Mouse (Mus musculus): Measurements from ENCODE around the gene Atp5e. TPM values are rescaled to one million over a fixed set of nuclear protein-coding genes. Genes with fewer than 3 reads are reported as not detected.
A peak's percentile ranks its signal among the peaks of the same experiment; 100 is the strongest.

Gene Atp5e
- polyA plus RNA-seq, 1 experiment from 2014 or later, result 556 TPM

DNA sequence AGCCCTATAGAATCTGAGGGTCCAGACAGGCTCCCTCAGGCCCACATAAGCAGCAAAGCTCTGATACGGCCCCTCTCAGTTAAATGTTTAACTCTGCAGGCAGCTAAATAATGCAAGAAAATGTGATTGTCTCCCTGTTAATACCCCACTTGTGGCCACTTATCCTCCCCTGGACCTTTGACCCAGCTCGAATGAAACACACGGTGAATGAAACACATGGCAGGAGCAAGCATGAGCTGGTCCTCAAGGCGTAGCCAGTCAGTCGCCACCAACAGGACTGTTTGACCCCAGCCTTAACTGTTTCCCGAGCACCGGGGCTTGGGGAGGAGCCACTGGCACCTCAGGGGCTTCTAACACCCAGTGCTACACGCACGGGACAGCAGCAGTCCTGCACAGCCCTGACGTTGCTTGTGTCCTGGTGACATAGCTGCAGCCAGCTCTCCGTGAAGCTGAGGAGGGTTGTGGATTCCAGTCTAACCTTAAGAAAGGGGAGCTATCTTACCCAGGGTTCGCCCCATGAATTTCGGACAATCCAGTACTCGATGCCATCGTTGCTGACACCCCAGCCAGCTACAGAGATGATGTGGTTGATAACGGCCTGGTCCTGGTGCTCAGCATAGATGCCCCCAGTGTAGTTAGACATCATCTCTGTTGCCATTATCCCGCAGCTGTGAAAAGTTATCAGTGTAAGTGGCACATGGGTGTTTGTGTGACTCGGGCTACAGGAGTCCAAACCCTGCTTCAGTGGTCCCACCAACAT lies 35.6 kb downstream of the Atp5e start:
- peaks cover 93% of the 10 kb centered on the region for H3K36me3 ChIP-seq
- 88% methylated on average over 18 of the region's 18 CpGs for WGBS
- H3K27ac ChIP-seq, result no peak overlapping the region
- H3K27me3 ChIP-seq (ENCODE audit: low read depth, poor library complexity, severe bottlenecking), result no peaks in the 10 kb centered on the region
- H3K9me3 ChIP-seq (replicated peaks), result no peaks in the 10 kb centered on the region
- H3K4me1 ChIP-seq, result 0 out of 2 replicates have a peak, but pooled peaks cover 7% of the 10 kb centered on the region
- no peak overlapping the region for H3K4me3 ChIP-seq
- DNase-seq (ENCODE audit: low spot score), result no peak

DNA sequence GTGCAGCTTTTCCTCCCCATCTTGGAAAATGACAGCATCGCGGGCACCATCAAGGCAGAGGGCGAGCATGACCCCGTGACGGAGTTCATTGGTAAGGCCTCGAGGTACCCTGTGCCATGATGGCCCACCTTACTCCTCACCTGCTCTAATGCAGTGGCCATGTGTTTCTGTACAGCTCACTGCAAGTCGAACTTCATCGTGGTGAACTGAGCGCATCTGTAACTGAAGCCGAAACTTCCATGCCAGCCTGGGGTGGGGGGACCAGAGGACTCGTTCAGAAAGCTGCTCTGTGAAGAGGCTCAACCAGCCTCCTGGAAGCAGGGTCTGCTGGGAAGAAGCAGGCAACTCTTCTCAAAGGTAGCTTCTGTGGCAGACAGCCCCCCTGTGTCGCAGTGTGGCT lies 37.0 kb downstream of the Atp5e start:
- Histone ChIP-seq H3K4me1 (0 out of 2 replicates have a peak, but pooled peaks cover 7% of the 10 kb centered on the region), H3K27me3 (ENCODE audit: low read depth, poor library complexity, severe bottlenecking) (no peaks in the 10 kb centered on the region), H3K4me3 (no peak overlapping the region), H3K27ac (no peak overlapping the region), H3K9me3 (replicated peaks) (no peaks in the 10 kb centered on the region), H3K36me3 (peaks cover 96% of the 10 kb centered on the region)
- DNase-seq (ENCODE audit: low spot score), result no peak
- WGBS, result 92% methylated on average over 12 of the region's 12 CpGs

DNA sequence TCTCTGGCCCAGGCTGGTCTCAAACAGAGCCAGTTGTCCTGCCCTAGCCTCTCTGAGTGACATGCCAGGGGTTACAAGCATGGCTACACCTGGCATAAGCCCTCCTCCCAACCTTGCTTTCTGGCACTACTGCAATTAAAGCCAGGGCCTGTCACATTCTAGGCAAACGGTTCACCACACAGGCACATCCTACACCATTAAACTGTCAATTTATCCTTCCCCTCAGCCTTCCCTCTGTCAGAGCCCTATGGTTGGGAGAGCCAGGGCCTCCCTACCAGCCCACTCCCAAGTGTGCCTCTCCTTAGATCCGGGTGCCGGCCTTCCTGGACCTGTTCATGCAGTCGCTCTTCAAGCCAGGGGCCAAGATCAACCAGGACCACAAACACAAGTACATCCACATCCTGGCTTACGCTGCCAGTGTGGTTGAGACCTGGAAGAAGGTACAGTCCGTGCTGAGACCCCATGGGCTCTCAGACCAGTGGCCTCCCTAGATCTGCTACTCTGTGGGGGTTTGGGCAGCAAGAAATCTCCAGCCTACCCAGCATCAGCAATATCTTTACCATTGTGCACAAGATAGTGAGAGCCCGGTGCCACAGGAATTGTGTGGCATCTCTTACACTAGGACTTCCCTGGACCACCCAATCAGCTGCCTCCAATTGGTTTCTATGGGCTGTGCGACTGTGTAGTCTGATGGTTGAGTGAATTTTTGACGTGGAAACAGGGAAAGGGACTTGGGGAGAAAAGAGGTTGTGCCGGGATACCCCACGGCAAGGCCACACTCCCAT lies 39.4 kb downstream of the Atp5e start:
- DNase-seq (ENCODE audit: low spot score), result no peak
- 0 out of 2 replicates have a peak, but pooled peaks cover 6% of the 10 kb centered on the region for H3K4me1 ChIP-seq
- 92% methylated on average over 11 of the region's 11 CpGs for WGBS
- H3K9me3 ChIP-seq (replicated peaks), result no peaks in the 10 kb centered on the region
- H3K27ac ChIP-seq, result no peak overlapping the region
- H3K4me3 ChIP-seq, result no peak overlapping the region
- no peaks in the 10 kb centered on the region for H3K27me3 ChIP-seq (ENCODE audit: low read depth, poor library complexity, severe bottlenecking)
- H3K36me3 ChIP-seq, result peaks cover 100% of the 10 kb centered on the region

DNA sequence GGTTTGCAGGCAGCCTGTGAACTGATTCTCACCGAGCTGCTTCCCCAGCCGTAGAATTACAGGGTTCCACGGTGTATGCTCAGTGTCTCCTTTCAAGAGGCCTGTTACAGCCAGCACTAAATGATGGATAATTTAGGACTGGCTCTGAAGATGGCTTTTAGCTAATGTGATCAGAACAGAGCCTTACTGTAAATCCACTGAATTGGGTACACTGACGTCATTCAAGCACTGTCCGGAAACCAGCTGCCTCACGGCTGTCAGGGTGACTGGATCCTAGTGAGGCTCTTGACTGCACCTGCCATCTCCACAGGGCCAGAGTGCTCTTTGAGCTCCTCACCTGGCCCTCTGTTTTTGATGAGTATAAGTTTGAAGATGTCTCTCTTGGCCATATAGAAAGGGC lies 42.8 kb downstream of the Atp5e start:
- Histone ChIP-seq H3K27me3 (ENCODE audit: low read depth, poor library complexity, severe bottlenecking) (no peaks in the 10 kb centered on the region), H3K4me3 (no peak overlapping the region), H3K4me1 (peaks cover 17% of the 10 kb centered on the region), H3K9me3 (replicated peaks) (no peaks in the 10 kb centered on the region), H3K36me3 (peaks cover 87% of the 10 kb centered on the region), H3K27ac (no peak overlapping the region)
- no peak for DNase-seq (ENCODE audit: low spot score)
- WGBS, result 94% methylated on average over 6 of the region's 6 CpGs

DNA sequence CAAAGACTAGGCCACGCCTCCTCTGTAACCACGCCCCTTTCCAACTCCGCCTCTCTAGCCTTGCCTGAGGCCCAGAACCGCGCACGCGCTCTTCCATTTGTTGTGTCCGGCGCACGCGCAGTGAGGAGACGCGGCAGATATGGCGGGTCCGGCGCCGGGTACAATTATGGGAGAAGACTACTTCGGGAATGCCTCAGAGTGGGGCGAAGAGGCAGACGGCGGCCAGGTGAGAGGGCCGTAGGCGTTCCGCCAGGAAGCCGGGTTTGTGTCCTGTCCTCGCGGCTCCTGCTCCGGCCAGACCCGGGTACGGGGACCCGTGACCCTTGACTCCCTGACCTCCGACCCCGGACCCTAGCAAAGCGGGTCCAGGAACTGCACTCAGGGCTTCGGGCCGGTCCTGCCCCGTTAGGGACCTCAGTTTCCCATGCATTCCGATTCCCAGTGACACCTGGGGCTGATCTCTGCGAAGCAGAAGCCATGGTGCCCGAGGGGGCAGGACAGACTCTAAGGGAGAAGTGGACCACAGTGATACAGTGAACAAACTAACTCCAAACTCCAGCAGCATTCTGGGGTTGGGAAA lies 48.1 kb downstream of the Atp5e start, which contains the start of gene Nelfcd:
Gene Nelfcd (plus strand): TSS at position 74 of the 580 bp plus-strand sequence.
- Histone ChIP-seq H3K36me3 (peaks cover 34% of the 10 kb centered on the region), H3K4me3 (peak within 1 kb of the TSS; percentile 97), H3K27me3 (ENCODE audit: low read depth, poor library complexity, severe bottlenecking) (no peaks in the 10 kb centered on the region), H3K4me1 (peaks cover 17% of the 10 kb centered on the region), H3K9me3 (replicated peaks) (no peaks in the 10 kb centered on the region), H3K27ac (peak within 1 kb of the TSS; percentile 96)
- DNase-seq (ENCODE audit: low spot score), result peak; percentile 98
- WGBS, result under 1% methylated on average over 40 of the region's 40 CpGs

DNA sequence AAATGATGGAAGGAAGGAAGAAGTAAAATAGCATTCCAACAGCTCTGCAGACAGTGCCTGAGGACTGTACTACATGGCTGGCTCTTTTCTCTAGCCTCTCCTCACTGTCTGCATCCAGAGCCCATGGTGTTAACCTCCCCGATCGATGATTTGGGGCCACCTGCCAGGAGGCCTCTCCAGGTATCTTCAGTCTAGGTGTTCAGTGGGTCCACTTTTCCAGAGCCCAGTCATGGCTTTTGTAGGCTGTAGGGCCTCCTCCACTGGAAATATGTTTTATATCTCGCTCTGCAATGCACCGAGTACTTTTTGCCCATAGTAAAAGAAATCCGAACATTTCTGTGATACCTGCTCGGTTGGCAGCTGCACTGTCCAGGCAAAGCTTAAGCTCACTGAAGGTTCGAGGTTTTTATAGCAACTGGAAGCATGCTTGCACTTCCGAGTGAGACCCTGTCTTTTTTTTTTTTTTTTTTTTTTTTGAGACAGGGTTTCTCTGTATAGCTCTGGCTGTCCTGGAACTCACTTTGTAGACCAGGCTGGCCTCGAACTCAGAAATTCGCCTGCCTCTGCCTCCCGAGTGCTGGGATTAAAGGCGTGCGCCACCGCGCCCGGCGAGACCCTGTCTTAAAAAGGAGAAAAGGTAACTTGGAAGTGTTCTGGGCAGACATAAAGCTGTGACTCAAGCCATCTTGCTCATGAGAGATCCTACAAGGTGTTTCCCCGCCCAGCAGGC lies 48.7 kb downstream of the Atp5e start:
- DNase-seq (ENCODE audit: low spot score), result no peak
- no peaks in the 10 kb centered on the region for H3K27me3 ChIP-seq (ENCODE audit: low read depth, poor library complexity, severe bottlenecking)
- 49% methylated on average over 18 of the region's 18 CpGs for WGBS
- peaks cover 27% of the 10 kb centered on the region for H3K36me3 ChIP-seq
- no peaks in the 10 kb centered on the region for H3K9me3 ChIP-seq (replicated peaks)
- H3K4me3 ChIP-seq, result peak overlapping the region; percentile 97
- peaks cover 17% of the 10 kb centered on the region for H3K4me1 ChIP-seq
- H3K27ac ChIP-seq, result peak overlapping the region; percentile 96

DNA sequence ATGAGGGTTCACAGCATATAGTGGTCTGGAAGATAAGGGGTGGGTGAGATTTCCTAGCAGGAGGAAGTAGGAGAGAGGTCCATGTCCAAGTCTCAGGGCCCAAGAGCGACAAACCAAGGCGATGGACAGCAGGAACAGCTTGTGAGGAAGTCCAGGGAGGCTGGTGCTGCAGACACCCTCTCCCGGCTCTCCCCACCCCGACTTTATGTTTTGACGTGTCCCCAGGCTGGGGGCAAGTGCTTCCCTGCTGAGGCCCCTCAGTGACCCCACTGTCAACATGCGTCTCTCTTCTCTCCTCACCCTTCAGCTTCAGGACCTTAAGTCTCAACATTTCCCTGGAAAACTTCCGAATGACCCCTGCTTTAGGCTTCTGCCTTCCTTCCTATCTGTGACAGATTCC lies 50.8 kb downstream of the Atp5e start:
- peaks cover 10% of the 10 kb centered on the region for H3K36me3 ChIP-seq
- H3K27ac ChIP-seq, result no peak overlapping the region
- peaks cover 17% of the 10 kb centered on the region for H3K4me1 ChIP-seq
- H3K9me3 ChIP-seq (replicated peaks), result no peaks in the 10 kb centered on the region
- DNase-seq (ENCODE audit: low spot score), result no peak
- no peaks in the 10 kb centered on the region for H3K27me3 ChIP-seq (ENCODE audit: low read depth, poor library complexity, severe bottlenecking)
- no peak overlapping the region for H3K4me3 ChIP-seq
- 82% methylated on average over 7 of the region's 7 CpGs for WGBS

Other genes with a start within 250 kb of the Atp5e start
- 1,045 and 1,269 TPM in 2 replicates for gene Gnas, start 179.8 kb downstream of the Atp5e start, polyA plus RNA-seq (2016; fragmentation: Nextera tagmentation; extraction: Ambion mirVana)
- gene Gm20721, start 117.4 kb downstream of the Atp5e start, polyA plus RNA-seq (2016; fragmentation: Nextera tagmentation; extraction: Ambion mirVana), result 14.9 and 15.2 TPM in 2 replicates
- 193 and 217 TPM in 2 replicates for gene Nelfcd, start 48.3 kb downstream of the Atp5e start, polyA plus RNA-seq (2016; fragmentation: Nextera tagmentation; extraction: Ambion mirVana)
- 105 and 107 TPM in 2 replicates for gene Ctsz, start 25.1 kb downstream of the Atp5e start, polyA plus RNA-seq (2016; fragmentation: Nextera tagmentation; extraction: Ambion mirVana)
- 4.8 and 5.0 TPM in 2 replicates for gene Tubb1, start 13.4 kb downstream of the Atp5e start, polyA plus RNA-seq (2016; fragmentation: Nextera tagmentation; extraction: Ambion mirVana)
- gene Prelid3b, start 9.0 kb upstream of the Atp5e start, polyA plus RNA-seq (2016; fragmentation: Nextera tagmentation; extraction: Ambion mirVana), result 125 and 132 TPM in 2 replicates
- gene Zfp831, start 179.4 kb upstream of the Atp5e start, polyA plus RNA-seq (2016; fragmentation: Nextera tagmentation; extraction: Ambion mirVana), result not detected in 2 replicates